Mouse (Mus musculus) thymus, postnatal 10 days (tissue): ENCODE data around the gene Wnt1.

Experiments used
- DNase-seq, 2 experiments: peaks; one replicate each; pipeline ENCODE4 v3.0.0; 2021; ENCODE audit warnings: low spot score in 2 of 2

The Wnt1 gene

DNA sequence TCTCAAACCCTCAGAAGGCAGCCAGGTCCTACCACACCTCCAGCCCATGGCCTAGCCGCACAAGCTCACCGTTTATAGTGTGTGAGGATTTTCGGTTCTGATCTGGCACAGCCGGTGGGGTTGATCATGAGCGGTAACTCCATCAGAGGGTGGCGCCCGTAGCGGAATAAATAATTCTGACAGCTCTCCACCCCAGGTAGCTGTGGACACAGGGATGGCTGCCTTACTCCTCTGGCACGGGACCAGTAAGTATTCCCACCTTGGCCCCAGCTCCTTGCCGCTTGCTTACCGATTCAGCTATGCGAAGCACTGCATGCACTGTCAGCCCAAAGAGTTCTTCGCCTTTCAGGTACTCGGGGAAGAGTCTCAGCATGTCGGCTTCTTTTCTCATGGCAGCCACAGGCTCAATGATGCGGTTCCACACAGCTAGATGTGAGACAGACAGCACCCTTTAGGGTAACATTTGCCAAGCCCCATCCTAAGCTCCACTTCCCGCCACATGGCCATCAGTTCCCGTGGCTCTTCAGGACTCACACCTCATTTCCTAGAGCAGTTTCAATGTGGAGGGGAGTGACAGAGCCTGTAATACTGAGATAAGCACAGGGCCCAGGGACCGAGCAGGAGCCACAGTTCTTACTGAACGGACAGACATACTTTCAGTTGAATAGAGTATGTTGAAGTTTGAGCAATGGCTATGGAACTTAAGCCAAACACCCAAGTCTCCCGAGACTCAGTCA, 47.5 kb downstream of the Wnt1 start:
- DNase-seq, result no peak

DNA sequence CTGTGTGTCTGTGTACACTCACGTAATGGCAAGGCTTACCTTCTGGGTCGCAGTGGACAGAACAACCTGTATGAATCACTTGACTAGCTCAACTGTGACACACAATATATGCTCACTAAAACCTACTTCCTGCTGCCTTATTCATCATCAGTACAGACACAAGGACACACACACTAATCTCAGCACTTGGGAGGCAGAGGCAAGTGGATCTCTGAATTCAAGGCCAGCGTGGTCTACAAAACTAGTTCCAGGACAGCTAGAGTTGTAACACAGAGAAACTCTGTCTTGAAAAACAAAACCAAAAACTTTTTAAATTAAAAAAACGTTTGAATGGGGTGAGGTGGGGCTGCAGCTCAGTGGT, 48.1 kb downstream of the Wnt1 start:
- DNase-seq, result no peak

DNA sequence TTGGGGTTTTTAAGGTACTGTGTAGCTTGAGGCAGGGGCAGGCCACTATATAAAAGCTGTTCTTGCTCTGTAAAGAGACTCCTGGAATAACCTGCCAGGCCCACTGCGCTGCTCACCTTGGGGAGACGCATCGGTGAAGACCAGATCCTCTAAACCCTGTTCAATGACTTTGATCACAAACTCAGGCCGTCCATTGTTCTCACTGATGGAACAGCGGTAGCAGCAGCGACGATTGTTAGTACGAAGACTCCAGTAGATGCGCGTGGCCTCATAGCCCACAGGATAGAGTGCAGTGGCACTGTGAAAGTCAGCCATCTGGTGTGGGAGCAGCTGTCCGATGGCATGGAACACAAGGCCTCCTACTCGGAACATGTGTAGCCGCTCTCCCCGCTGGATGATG, 49.5 kb downstream of the Wnt1 start:
- no peak for DNase-seq

DNA sequence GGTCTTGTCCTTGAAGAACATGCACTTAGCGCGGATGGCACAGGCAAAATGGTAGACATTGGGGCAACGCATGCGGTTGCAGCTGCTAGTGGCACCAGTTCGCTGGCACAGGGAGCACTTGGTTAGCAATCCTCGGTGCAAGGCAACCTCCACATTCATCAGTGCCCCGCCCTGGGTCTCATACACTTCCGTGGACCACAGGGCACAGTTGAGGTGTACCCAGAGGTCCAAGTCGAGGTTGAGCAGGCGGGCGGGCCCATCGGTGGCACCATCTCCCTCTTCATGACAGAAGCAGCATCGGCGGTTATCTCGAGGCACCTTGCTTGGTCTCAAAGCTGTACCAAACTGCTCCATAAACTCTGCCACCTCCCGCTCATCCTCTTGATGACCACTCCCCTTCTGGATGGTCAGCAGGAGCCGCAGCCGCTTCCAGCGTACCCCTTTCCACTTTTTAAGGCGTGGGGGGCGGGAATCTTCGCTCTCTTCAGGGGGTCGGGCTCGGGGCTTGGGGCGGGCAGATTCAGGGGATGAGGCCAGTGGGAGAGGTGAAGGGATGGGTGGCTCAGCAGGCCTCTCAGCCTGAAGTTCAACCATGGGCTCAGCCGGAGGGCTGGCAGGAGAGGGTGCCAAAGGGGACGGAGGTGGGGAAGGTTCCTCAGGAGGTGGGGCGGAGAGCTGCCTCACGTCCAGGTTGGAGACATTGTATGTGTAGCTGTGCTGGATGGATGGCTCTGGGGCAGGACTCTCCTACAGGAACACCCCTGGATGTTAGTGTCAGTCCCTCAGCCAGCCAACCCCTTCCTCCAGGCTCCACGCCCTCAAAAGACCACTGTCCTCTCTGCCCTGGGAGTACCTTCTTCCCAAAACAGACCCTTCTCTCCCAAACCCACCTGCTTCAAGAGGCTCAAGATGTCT, 50.3 kb downstream of the Wnt1 start:
- DNase-seq, result no peak
